Comparison of ENCODE assay signal across 17 mouse cellular contexts in the genomic region with DNA sequence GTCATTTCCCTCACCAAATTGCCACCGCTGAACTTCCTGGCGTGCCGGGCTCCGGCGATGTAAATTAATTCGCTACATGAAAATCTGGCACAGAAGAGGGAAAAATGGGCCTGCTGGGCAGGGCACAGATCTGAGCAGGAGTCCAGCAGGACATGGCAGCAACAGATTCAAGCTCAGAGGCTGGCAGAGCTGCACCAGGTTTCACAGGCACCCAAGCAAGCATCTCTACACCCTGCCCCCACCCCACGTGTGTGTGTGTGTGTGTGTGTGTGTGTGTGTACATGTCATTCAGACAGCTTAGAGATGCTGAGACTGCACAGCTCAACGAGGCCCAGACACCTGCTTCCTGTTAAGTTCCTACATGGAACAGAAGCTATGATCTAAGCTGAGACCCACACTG.
A peak's percentile ranks its signal among the peaks of the same experiment; 100 is the strongest.
DNase-seq lines count a peak whose midpoint lies in the region; ATAC-seq and TF ChIP-seq lines count a peak whose summit lies in the region.
"Had no signal": no experiment of that assay in that cellular context is flagged by ENCODE, and none has a peak within 500 bp of the region (broad histone marks: within the 10 kb centered on the region; RNA-seq: fewer than 3 reads in every experiment).

No protein-coding gene starts in this region.

- H3K36me3 ChIP-seq in hindbrain, postnatal 0 days (ENCODE audit: insufficient read depth, low read length) = no peaks in the 10 kb centered on the region
- H3K36me3 ChIP-seq in hindbrain, embryonic 14.5 days (replicated peaks; ENCODE audit: control insufficient read depth, insufficient read depth) = no peaks in the 10 kb centered on the region
- no peaks in the 10 kb centered on the region for H3K36me3 ChIP-seq in thymus, adult 2 months (ENCODE audit: control insufficient read depth, insufficient read depth, low read length)
- H3K36me3 ChIP-seq: embryonic facial prominence, embryonic 13.5 days; limb, embryonic 15.5 days; lung, embryonic 15.5 days; midbrain, embryonic 12.5 days had no signal

- no peak for TF ChIP-seq CTCF in hindbrain, postnatal 0 days (IDR thresholded peaks at IDR 0.05; ENCODE audit: low read depth)
- no peak for TF ChIP-seq CTCF in thymus, adult 2 months (IDR thresholded peaks at IDR 0.05; ENCODE audit: borderline replicate concordance, control insufficient read depth, extremely low read depth, insufficient read depth, low read length, poor library complexity)

- peak; percentile 21 for ATAC-seq in hindbrain, postnatal 0 days
- no peak for ATAC-seq in hindbrain, embryonic 14.5 days (ENCODE audit: low FRiP score)
- ATAC-seq: intestine, postnatal 0 days had no signal

- DNase-seq in hindbrain, postnatal 0 days (ENCODE audit: low spot score) = peak; percentile 41
- no peak for DNase-seq in hindbrain, embryonic 14.5 days (ENCODE audit: low spot score)
- peak; percentile 34 for DNase-seq in cerebellum, adult 11 months
- peak; percentile 50 to 58 for DNase-seq in cerebellum, postnatal 10 days
- DNase-seq in thymus, adult 2 months = peak; percentile 70
- DNase-seq in embryo, embryonic 11 days = no peak
- no peak for DNase-seq in gastrocnemius, postnatal 25 days
- no peak for DNase-seq in frontal cortex, postnatal 14 days (ENCODE audit: low spot score in 2 of 2)
- DNase-seq: heart, adult 2 months; heart, postnatal 4 days; kidney, postnatal 36 days; layer of hippocampus, postnatal 36 days had no signal

- peaks cover 14% of the 10 kb centered on the region for H3K4me1 ChIP-seq in hindbrain, postnatal 0 days (ENCODE audit: insufficient read depth, low read length)
- peaks cover 27% of the 10 kb centered on the region for H3K4me1 ChIP-seq in hindbrain, embryonic 14.5 days (replicated peaks; ENCODE audit: control insufficient read depth, insufficient read depth, low read length)
- H3K4me1 ChIP-seq in thymus, adult 2 months (replicated peaks; ENCODE audit: control insufficient read depth, insufficient read depth, low read length) = peaks cover 42% of the 10 kb centered on the region
- H3K4me1 ChIP-seq: lung, embryonic 15.5 days had no signal

- 0 out of 2 replicates have a peak overlapping the region, but pooled peaks have one; percentile 3 for H3K27ac ChIP-seq in hindbrain, postnatal 0 days
- H3K27ac ChIP-seq in hindbrain, embryonic 14.5 days = no peak overlapping the region
- H3K27ac ChIP-seq in thymus, adult 2 months (ENCODE audit: control insufficient read depth, insufficient read depth, low read length) = peak overlapping the region; percentile 45; the same call in 1 of the 2 replicates
- H3K27ac ChIP-seq: embryonic facial prominence, embryonic 13.5 days; heart, adult 2 months; limb, embryonic 15.5 days; lung, embryonic 15.5 days; midbrain, embryonic 12.5 days had no signal

- no peaks in the 10 kb centered on the region for H3K27me3 ChIP-seq in hindbrain, postnatal 0 days (ENCODE audit: insufficient read depth, low read length)
- H3K27me3 ChIP-seq in hindbrain, embryonic 14.5 days (ENCODE audit: control insufficient read depth, insufficient read depth, low read length) = no peaks in the 10 kb centered on the region
- H3K27me3 ChIP-seq in thymus, adult 2 months (ENCODE audit: control insufficient read depth, insufficient read depth, low read length) = no peaks in the 10 kb centered on the region
- H3K27me3 ChIP-seq: limb, embryonic 15.5 days; lung, embryonic 15.5 days; midbrain, embryonic 12.5 days had no signal

- H3K4me2 ChIP-seq in hindbrain, postnatal 0 days (ENCODE audit: low read depth, low read length) = no peak overlapping the region
- no peak overlapping the region for H3K4me2 ChIP-seq in hindbrain, embryonic 14.5 days (replicated peaks)
- H3K4me2 ChIP-seq: embryonic facial prominence, embryonic 13.5 days; limb, embryonic 15.5 days; lung, embryonic 15.5 days; midbrain, embryonic 12.5 days had no signal

- no peaks in the 10 kb centered on the region for H3K9me3 ChIP-seq in hindbrain, postnatal 0 days (ENCODE audit: low read length)
- H3K9me3 ChIP-seq in hindbrain, embryonic 14.5 days (ENCODE audit: control insufficient read depth, low read length) = no peaks in the 10 kb centered on the region
- H3K9me3 ChIP-seq: embryonic facial prominence, embryonic 13.5 days; limb, embryonic 15.5 days; lung, embryonic 15.5 days; midbrain, embryonic 12.5 days had no signal

- 29% methylated on average over 8 of the region's 8 CpGs for WGBS in hindbrain, postnatal 0 days
- 50% methylated on average over 8 of the region's 8 CpGs for WGBS in hindbrain, embryonic 14.5 days
- 52% methylated on average over 8 of the region's 8 CpGs for WGBS in thymus, adult 2 months

- H3K9ac ChIP-seq in hindbrain, postnatal 0 days (replicated peaks; ENCODE audit: low read length) = no peak overlapping the region
- H3K9ac ChIP-seq in hindbrain, embryonic 14.5 days = no peak overlapping the region
- H3K9ac ChIP-seq: embryonic facial prominence, embryonic 13.5 days; limb, embryonic 15.5 days; lung, embryonic 15.5 days; midbrain, embryonic 12.5 days had no signal

- no peak overlapping the region for H3K4me3 ChIP-seq in hindbrain, postnatal 0 days (ENCODE audit: low read length)
- H3K4me3 ChIP-seq in hindbrain, embryonic 14.5 days (replicated peaks; ENCODE audit: low read length) = no peak overlapping the region
- H3K4me3 ChIP-seq in thymus, adult 2 months (ENCODE audit: control insufficient read depth, insufficient read depth, low read length) = no peak overlapping the region
- H3K4me3 ChIP-seq: embryonic facial prominence, embryonic 13.5 days; heart, adult 2 months; limb, embryonic 15.5 days; lung, embryonic 15.5 days; midbrain, embryonic 12.5 days had no signal

- no peak for TF ChIP-seq POLR2A in thymus, adult 2 months (IDR thresholded peaks at IDR 0.05; ENCODE audit: control insufficient read depth, extremely low read depth, insufficient read depth, low read length, poor library complexity)

Comparison
In these comparisons a context has a peak if more than half of its experiments do, and no peak if none do; other contexts are left out.
1. DNase-seq: peak in hindbrain, postnatal 0 days (single experiment), cerebellum, adult 11 months (single experiment), cerebellum, postnatal 10 days (2 of 2) and thymus, adult 2 months (single experiment); none in hindbrain, embryonic 14.5 days (single experiment), embryo, embryonic 11 days (single experiment), gastrocnemius, postnatal 25 days (single experiment) and frontal cortex, postnatal 14 days (0 of 2).